In genomic region chr14:46436471-46437090, GRCm38 (mm10) we compare ENCODE assay signal across 12 mouse cellular contexts. TPM values are rescaled to one million over a fixed set of nuclear protein-coding genes. Genes with fewer than 3 reads are reported as not detected.
DNase-seq lines count a peak whose midpoint lies in the region; ATAC-seq and TF ChIP-seq lines count a peak whose summit lies in the region.
"Had no signal": no experiment of that assay in that cellular context is flagged by ENCODE, and none has a peak within 500 bp of the region (broad histone marks: within the 10 kb centered on the region; RNA-seq: fewer than 3 reads in every experiment).

No protein-coding gene starts in this region.

- peak overlapping the region; percentile 32 for H3K4me2 ChIP-seq in kidney, embryonic 16.5 days (replicated peaks; ENCODE audit: low read depth, low read length)
- peak overlapping the region; percentile 40 for H3K4me2 ChIP-seq in embryonic facial prominence, embryonic 14.5 days (ENCODE audit: low read depth, low read length)

- peaks cover 18% of the 10 kb centered on the region for H3K4me1 ChIP-seq in kidney, embryonic 16.5 days (ENCODE audit: insufficient read depth, low read length)
- H3K4me1 ChIP-seq in embryonic facial prominence, embryonic 14.5 days (ENCODE audit: control insufficient read depth, insufficient read depth, low read length) = peaks cover 12% of the 10 kb centered on the region

- ATAC-seq in kidney, embryonic 16.5 days (ENCODE audit: low FRiP score, low TSS enrichment) = peak; percentile 84
- peak; percentile 60 for ATAC-seq in embryonic facial prominence, embryonic 14.5 days (ENCODE audit: low read depth)

- peak overlapping the region; percentile 88 for H3K27ac ChIP-seq in kidney, embryonic 16.5 days (ENCODE audit: low read length)
- no peak overlapping the region; the same call in 1 of the 2 replicates for H3K27ac ChIP-seq in embryonic facial prominence, embryonic 14.5 days (replicated peaks; ENCODE audit: low read depth, low read length)
- H3K27ac ChIP-seq in layer of hippocampus, adult 2 months = no peak overlapping the region

- H3K4me3 ChIP-seq in kidney, embryonic 16.5 days (ENCODE audit: low read length) = no peak overlapping the region
- H3K4me3 ChIP-seq in embryonic facial prominence, embryonic 14.5 days (ENCODE audit: low read depth, low read length) = no peak overlapping the region
- no peak overlapping the region for H3K4me3 ChIP-seq in layer of hippocampus, adult 2 months

- no peaks in the 10 kb centered on the region for H3K27me3 ChIP-seq in kidney, embryonic 16.5 days (ENCODE audit: insufficient read depth, low read length)
- no peaks in the 10 kb centered on the region for H3K27me3 ChIP-seq in embryonic facial prominence, embryonic 14.5 days (replicated peaks; ENCODE audit: control insufficient read depth, insufficient read depth, low read length)

- DNase-seq in kidney, postnatal 36 days = no peak
- DNase-seq in embryo, embryonic 10 days (ENCODE audit: low spot score) = peak; percentile 58
- peak; percentile 65 for DNase-seq in embryonic facial prominence, embryonic 14.5 days (ENCODE audit: low spot score)
- DNase-seq in lung, postnatal 25 days (ENCODE audit: low spot score) = peak; percentile 15
- DNase-seq in cerebellum, postnatal 14 days = no peak
- no peak for DNase-seq in layer of hippocampus, adult 2 months (ENCODE audit: low spot score in 2 of 2)
- DNase-seq: gastrocnemius, postnatal 25 days; layer of hippocampus, postnatal 36 days had no signal

- H3K36me3 ChIP-seq in kidney, embryonic 16.5 days (ENCODE audit: insufficient read depth, low read length) = no peaks in the 10 kb centered on the region
- H3K36me3 ChIP-seq in embryonic facial prominence, embryonic 14.5 days (ENCODE audit: control insufficient read depth, insufficient read depth, low read length) = no peaks in the 10 kb centered on the region

- peak overlapping the region; percentile 38; the same call in 1 of the 2 replicates for H3K9ac ChIP-seq in kidney, embryonic 16.5 days (replicated peaks; ENCODE audit: low read length)
- no peak overlapping the region; the same call in 1 of the 2 replicates for H3K9ac ChIP-seq in embryonic facial prominence, embryonic 14.5 days (ENCODE audit: low read depth, low read length)

- WGBS in kidney, embryonic 16.5 days = 4% methylated on average over 9 of the region's 9 CpGs
- whole genome bisulfite sequencing in embryonic facial prominence, embryonic 14.5 days = 8% methylated on average over 9 of the region's 9 CpGs

- TF ChIP-seq CTCF in layer of hippocampus, adult 2 months (conservative IDR thresholded peaks at IDR 0.05) = no peak

- H3K9me3 ChIP-seq in kidney, embryonic 16.5 days (ENCODE audit: low read length) = no peaks in the 10 kb centered on the region
- no peaks in the 10 kb centered on the region for H3K9me3 ChIP-seq in embryonic facial prominence, embryonic 14.5 days (ENCODE audit: control insufficient read depth, low read length)

RNA-seq across cellular contexts. Expression of gene Bmp4, which starts 46.1 kb away (rescaled TPM):
- polyA plus RNA-seq in kidney, embryonic 16.5 days (2015; fragmentation: Nextera tagmentation; extraction: Ambion mirVana) = 43.0 and 43.3 TPM in 2 replicates
- polyA plus RNA-seq in embryonic facial prominence, embryonic 14.5 days (2014; fragmentation: Nextera tagmentation; extraction: Ambion mirVana) = 12.3 and 16.4 TPM in 2 replicates
- 1 to 10 TPM; 3.0 to 3.2 TPM for total RNA-seq in layer of hippocampus, adult 2 months (2021)
- total RNA-seq: common myeloid progenitor, adult 5-6 weeks; MEL had no signal

RNA-seq across cellular contexts. Expression of gene Gm15217, which starts 57.4 kb away (rescaled TPM):
- 0.96 and 2.6 TPM in 2 replicates for polyA plus RNA-seq in kidney, embryonic 16.5 days (2015; fragmentation: Nextera tagmentation; extraction: Ambion mirVana)
- polyA plus RNA-seq in embryonic facial prominence, embryonic 14.5 days (2014; fragmentation: Nextera tagmentation; extraction: Ambion mirVana) = not detected in 2 replicates
- not detected for total RNA-seq in layer of hippocampus, adult 2 months (2021)
- total RNA-seq: common myeloid progenitor, adult 5-6 weeks; gastrocnemius, postnatal 25 days; layer of hippocampus, postnatal 36 days; MEL had no signal
- polyA plus RNA-seq: neural tube, embryonic 14.5 days had no signal

Comparison
In these comparisons a context has a peak if more than half of its experiments do, and no peak if none do; other contexts are left out.
1. DNase-seq: peak in embryo, embryonic 10 days (single experiment), embryonic facial prominence, embryonic 14.5 days (single experiment) and lung, postnatal 25 days (single experiment); none in kidney, postnatal 36 days (0 of 2), cerebellum, postnatal 14 days (0 of 2) and layer of hippocampus, adult 2 months (0 of 2).